Mouse (Mus musculus): ENCODE measurements around the gene Samt3.

Samt3 gene

DNA sequence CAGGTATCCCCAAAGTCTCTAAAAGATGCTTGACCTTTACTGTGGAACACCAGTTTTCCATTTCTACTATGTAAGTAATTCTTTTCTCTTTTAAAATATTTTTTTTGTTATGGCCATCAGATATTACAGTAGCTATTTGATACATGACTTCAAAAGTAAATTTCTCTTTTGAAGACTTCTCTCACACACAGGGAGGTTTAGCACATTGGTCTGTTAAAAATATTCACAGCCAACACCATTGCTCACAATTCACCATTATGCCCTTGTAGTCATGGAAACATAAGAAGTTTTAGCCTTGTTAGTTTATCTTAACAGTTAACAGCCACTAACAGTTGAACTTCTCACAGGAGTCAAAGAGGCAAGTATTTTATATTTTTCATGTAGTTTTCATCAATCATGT lies at the start of gene Samt3:
Gene Samt3, plus strand, starts transcription at position 301 of the 400 bp plus-strand sequence.
- DNase-seq (ENCODE audit: low read depth) = no peak

DNA sequence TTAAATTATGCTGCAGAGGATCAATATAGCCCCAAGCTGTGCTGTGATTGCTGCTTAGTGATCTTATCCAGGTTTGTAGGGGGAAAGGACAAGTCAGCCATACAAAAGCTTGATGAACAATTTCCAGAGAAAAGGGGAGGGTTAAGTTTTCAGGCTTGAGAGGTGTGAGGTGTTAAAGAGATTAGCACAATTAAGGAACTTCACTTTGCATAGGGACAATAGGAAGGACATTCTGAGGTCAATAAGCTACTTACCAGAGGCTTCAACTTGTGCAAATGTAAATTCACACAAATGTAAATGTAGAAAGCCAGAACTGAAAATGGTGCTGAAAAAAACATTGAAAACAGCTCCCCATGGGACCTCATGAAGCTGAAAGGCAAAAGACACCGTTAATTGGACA lies 27.4 kb upstream of the Samt3 start:
- DNase-seq (ENCODE audit: low read depth) = no peak

DNA sequence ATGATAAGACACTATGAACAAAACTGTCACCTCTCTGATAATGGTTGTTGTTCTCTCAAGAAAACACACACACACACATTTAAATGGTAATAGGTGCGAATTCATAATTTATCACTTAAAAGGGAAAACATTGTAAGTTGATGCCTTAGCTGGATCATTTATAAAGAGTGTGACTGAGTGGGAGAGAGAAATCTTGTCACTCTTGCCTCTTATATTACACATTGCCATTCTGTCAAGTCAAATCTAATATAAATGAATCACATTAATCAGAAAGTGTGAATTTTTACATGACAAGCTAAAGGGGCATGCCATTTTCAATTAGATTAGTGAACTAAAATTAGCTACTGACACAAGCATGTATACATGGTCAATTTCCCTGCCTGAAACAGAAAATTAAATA lies 44.7 kb downstream of the Samt3 start:
- DNase-seq (ENCODE audit: low read depth) = no peak
